Mouse (Mus musculus) lung, adult 2 months (tissue): Measurements from ENCODE around the gene P3h4. TPM values are rescaled to one million over a fixed set of nuclear protein-coding genes. Genes with fewer than 3 reads are reported as not detected.

ENCODE experiments used
- DNase-seq: peaks from one replicate; pipeline ENCODE4 v3.0.0; 2022
- H3K4me1 ChIP-seq: fragments of 200-500 bp; 2 replicates; pipeline ENCODE4 v1.6.1; 2011; ENCODE audit warnings: low read length; ENCODE audit not compliant: control insufficient read depth, insufficient read depth
- H3K4me3 ChIP-seq: fragments of 200-500 bp; replicated peaks from 2 replicates; pipeline ENCODE3; 2011; ENCODE audit warnings: low read depth, mild to moderate bottlenecking, control low read depth, low read length; ENCODE audit errors: extremely low read depth
- CTCF ChIP-seq: fragments of 200-500 bp; IDR thresholded peaks from 2 replicates; pipeline ENCODE4 v1.5.1; 2011; ENCODE audit warnings: mild to moderate bottlenecking, low read length, control low read depth; ENCODE audit not compliant: insufficient read depth
- POLR2A ChIP-seq: fragments of 200-500 bp; IDR thresholded peaks from 2 replicates; pipeline ENCODE4 v1.6.1; 2011; ENCODE audit warnings: low read depth, mild to moderate bottlenecking, control low read depth, low read length, borderline replicate concordance; ENCODE audit errors: extremely low read depth
- WGBS: fragments of 180-500 bp; shearing (Covaris S2); methylation state at CpG from one replicate; pipeline ENCODE4 v1.1.7; 2018; 5-methylcytosine and 5-hydroxymethylcytosine counted together
- polyA plus RNA-seq: library from polyadenylated mRNA; depleted of rRNA; stranded (reverse); fragments of >200 nt; gene quantifications from 2 replicates; pipeline ENCODE4 v1.2.3, GENCODE M21; 2012

The P3h4 gene
- polyA plus RNA-seq, 1 experiment: 40.6 TPM

GRCm38 (mm10) chr11:100386586-100386985 lies 28.1 kb downstream of the P3h4 start:
- DNase-seq: peak; percentile 65
- TF ChIP-seq CTCF (no peak), POLR2A (no peak)
- peaks cover 44% of the 10 kb centered on the region for H3K4me1 ChIP-seq
- 38% methylated on average over 5 of the region's 5 CpGs for WGBS
- no peak overlapping the region for H3K4me3 ChIP-seq

GRCm38 (mm10) chr11:100385016-100385415 lies 29.6 kb downstream of the P3h4 start:
- Histone ChIP-seq H3K4me3 (no peak overlapping the region), H3K4me1 (peaks cover 30% of the 10 kb centered on the region)
- TF ChIP-seq CTCF: no peak
- no peak for TF ChIP-seq POLR2A
- DNase-seq: no peak
- 84% methylated on average over 3 of the region's 3 CpGs for WGBS

GRCm38 (mm10) chr11:100382682-100383081 lies 32.0 kb downstream of the P3h4 start:
- TF ChIP-seq POLR2A (no peak), CTCF (no peak)
- H3K4me1 ChIP-seq: peaks cover 15% of the 10 kb centered on the region
- no peak for DNase-seq
- WGBS: 73% methylated on average over 6 of the region's 6 CpGs
- H3K4me3 ChIP-seq: no peak overlapping the region

- TF ChIP-seq POLR2A (no peak), CTCF (no peak)
- WGBS: 81% methylated on average over 4 of the region's 4 CpGs
- Histone ChIP-seq H3K4me3 (no peak overlapping the region), H3K4me1 (peaks cover 6% of the 10 kb centered on the region; the same call in 1 of the 2 replicates)
- DNase-seq: no peak
Measured at GRCm38 (mm10) chr11:100379311-100379710, 35.3 kb downstream of the P3h4 start.

- TF ChIP-seq CTCF: no peak
- no peak for TF ChIP-seq POLR2A
- no peak overlapping the region for H3K4me3 ChIP-seq
- no peak for DNase-seq
- H3K4me1 ChIP-seq: peaks cover 6% of the 10 kb centered on the region; the same call in 1 of the 2 replicates
- 87% methylated on average over 5 of the region's 5 CpGs for WGBS
Measured at GRCm38 (mm10) chr11:100378446-100378845, 36.2 kb downstream of the P3h4 start.

- no peak overlapping the region for H3K4me3 ChIP-seq
- 93% methylated on average over 14 of the region's 14 CpGs for WGBS
- H3K4me1 ChIP-seq: peaks cover 6% of the 10 kb centered on the region; the same call in 1 of the 2 replicates
- no peak for TF ChIP-seq CTCF
- TF ChIP-seq POLR2A: no peak
- DNase-seq: no peak
Measured at GRCm38 (mm10) chr11:100377989-100378388, 36.6 kb downstream of the P3h4 start.

GRCm38 (mm10) chr11:100376746-100377389 lies 37.8 kb downstream of the P3h4 start:
- WGBS: 76% methylated on average over 21 of the region's 21 CpGs
- DNase-seq: no peak
- TF ChIP-seq POLR2A: no peak
- Histone ChIP-seq H3K4me3 (no peak overlapping the region), H3K4me1 (peaks cover 6% of the 10 kb centered on the region; the same call in 1 of the 2 replicates)

GRCm38 (mm10) chr11:100376005-100376404 lies 38.6 kb downstream of the P3h4 start:
- WGBS: 45% methylated on average over 4 of the region's 4 CpGs
- H3K4me3 ChIP-seq: no peak overlapping the region
- DNase-seq: no peak
- no peak for TF ChIP-seq POLR2A
- no peak for TF ChIP-seq CTCF
- peaks cover 6% of the 10 kb centered on the region; the same call in 1 of the 2 replicates for H3K4me1 ChIP-seq

GRCm38 (mm10) chr11:100375127-100375526 lies 39.5 kb downstream of the P3h4 start:
- no peak for DNase-seq
- no peak for TF ChIP-seq POLR2A
- TF ChIP-seq CTCF: no peak
- no peak overlapping the region for H3K4me3 ChIP-seq
- 87% methylated on average over 9 of the region's 9 CpGs for WGBS
- H3K4me1 ChIP-seq: peaks cover 6% of the 10 kb centered on the region; the same call in 1 of the 2 replicates

- no peak for DNase-seq
- 78% methylated on average over 7 of the region's 8 CpGs for WGBS
- Histone ChIP-seq H3K4me3 (no peak overlapping the region), H3K4me1 (peaks cover 6% of the 10 kb centered on the region; the same call in 1 of the 2 replicates)
- TF ChIP-seq CTCF (no peak), POLR2A (no peak)
Measured at GRCm38 (mm10) chr11:100371981-100372558, 42.6 kb downstream of the P3h4 start.
